Mouse (Mus musculus) myocyte (in vitro differentiated cells): ENCODE data around the gene Prkca.

ENCODE experiments used
- CEBPB ChIP-seq: IDR thresholded peaks from 2 replicates; pipeline ENCODE4 v1.6.1; 2011; ENCODE audit warnings: mild to moderate bottlenecking, moderate library complexity; ENCODE audit not compliant: poor library complexity, insufficient read depth, severe bottlenecking
- E2F4 ChIP-seq: IDR thresholded peaks from one replicate; pipeline ENCODE4 v1.6.1; 2011; ENCODE audit warnings: mild to moderate bottlenecking, control low read depth, moderate library complexity; ENCODE audit not compliant: insufficient read depth
- MAX ChIP-seq: IDR thresholded peaks from one replicate; pipeline ENCODE4 v1.6.1; 2011; ENCODE audit warnings: low read depth, mild to moderate bottlenecking, control low read depth
- MYOD1 ChIP-seq, 3 experiments: IDR thresholded peaks; one replicate each; pipeline ENCODE4 v1.6.1; 2011; ENCODE audit warnings: control low read depth in 2 of 3, low read depth in 2 of 3, mild to moderate bottlenecking in 2 of 3, moderate library complexity in 1 of 3; ENCODE audit not compliant: insufficient read length in 2 of 3, control insufficient read depth in 1 of 3
- MYOG ChIP-seq, 3 experiments: IDR thresholded peaks; one replicate each; pipeline ENCODE4 v1.6.1; 2011; ENCODE audit warnings: control low read depth in 2 of 3, low read depth in 2 of 3, mild to moderate bottlenecking in 2 of 3; ENCODE audit not compliant: insufficient read length in 2 of 3, control insufficient read depth in 1 of 3, insufficient read depth in 1 of 3
- POLR2A ChIP-seq: IDR thresholded peaks from one replicate; pipeline ENCODE4 v1.6.1; 2011; ENCODE audit warnings: low read depth, mild to moderate bottlenecking, control low read depth, moderate library complexity; ENCODE audit not compliant: insufficient read length
- POLR2AphosphoS2 ChIP-seq: IDR thresholded peaks from one replicate; pipeline ENCODE4 v1.6.1; 2011; ENCODE audit warnings: low read depth, control low read depth; ENCODE audit not compliant: insufficient read length
- REST ChIP-seq: IDR thresholded peaks from one replicate; pipeline ENCODE4 v1.6.1; 2011; ENCODE audit warnings: mild to moderate bottlenecking, control low read depth, moderate library complexity; ENCODE audit not compliant: insufficient read depth, insufficient read length
- SRF ChIP-seq: IDR thresholded peaks from one replicate; pipeline ENCODE4 v1.6.1; 2011; ENCODE audit warnings: low read depth; ENCODE audit not compliant: control insufficient read depth, insufficient read length
- TCF12 ChIP-seq: IDR thresholded peaks from one replicate; pipeline ENCODE4 v1.6.1; 2011; ENCODE audit warnings: mild to moderate bottlenecking, control low read depth; ENCODE audit not compliant: poor library complexity, insufficient read depth, severe bottlenecking
- TCF3 ChIP-seq: IDR thresholded peaks from one replicate; pipeline ENCODE4 v1.6.1; 2011; ENCODE audit warnings: low read depth, control low read depth; ENCODE audit not compliant: insufficient read length
- USF1 ChIP-seq: IDR thresholded peaks from one replicate; pipeline ENCODE4 v1.6.1; 2011; ENCODE audit warnings: low read depth, mild to moderate bottlenecking, control low read depth, moderate library complexity

- TF ChIP-seq POLR2A (no peak), MYOG (IDR thresholded peaks at IDR 0.05; ENCODE audit: control insufficient read depth in 1 of 3, insufficient read depth in 1 of 3, insufficient read length in 2 of 3, low read depth in 2 of 3) (no peak), USF1 (no peak), CEBPB (no peak), POLR2AphosphoS2 (no peak), E2F4 (no peak), TCF12 (no peak), SRF (no peak), MYOD1 (IDR thresholded peaks at IDR 0.05; ENCODE audit: control insufficient read depth in 1 of 3, insufficient read length in 2 of 3, low read depth in 2 of 3) (no peak), MAX (no peak), REST (no peak), TCF3 (no peak)
These were observed 266.2 kb downstream of the Prkca start for GRCm38 (mm10) chr11:108077514-108077913.
